16 mouse cellular contexts compared by ENCODE assay signal in genomic region chr5:129315626-129316025, GRCm38 (mm10).
"Had no signal": no experiment of that assay in that cellular context is flagged by ENCODE, and none has a peak within 500 bp of the region (broad histone marks: within the 10 kb centered on the region; RNA-seq: fewer than 3 reads in every experiment).

No protein-coding gene starts in this region.

- H3K36me3 ChIP-seq: kidney, embryonic 15.5 days; liver, embryonic 13.5 days had no signal

- H3K4me1 ChIP-seq: kidney, embryonic 15.5 days; liver, embryonic 13.5 days had no signal

- H3K9me3 ChIP-seq: kidney, embryonic 15.5 days; liver, embryonic 13.5 days had no signal

- H3K27ac ChIP-seq: kidney, embryonic 15.5 days; left cerebral cortex, adult 2 months; liver, embryonic 13.5 days; stomach, postnatal 0 days had no signal

- DNase-seq: kidney, adult 11 months; kidney, adult 8-10 months; kidney, postnatal 10 days; kidney, postnatal 36 days; layer of hippocampus, postnatal 36 days; liver, embryonic 13.5 days; lung, adult 2 months; lung, postnatal 14 days; lung, postnatal 4 days; midbrain, embryonic 14.5 days; right cerebral cortex, postnatal 4 days; thymus, adult 18-20 months; thymus, postnatal 36 days had no signal

- H3K4me3 ChIP-seq: kidney, embryonic 15.5 days; left cerebral cortex, adult 2 months; liver, embryonic 13.5 days had no signal

- H3K27me3 ChIP-seq: kidney, embryonic 15.5 days; liver, embryonic 13.5 days had no signal

- H3K9ac ChIP-seq: kidney, embryonic 15.5 days; liver, embryonic 13.5 days had no signal

- H3K4me2 ChIP-seq: kidney, embryonic 15.5 days; liver, embryonic 13.5 days had no signal
